Mouse (Mus musculus) neural tube, embryonic 15.5 days (tissue): ENCODE measurements around the gene Cdkn2aipnl. TPM values are rescaled to one million over a fixed set of nuclear protein-coding genes. Genes with fewer than 3 reads are reported as not detected.

ENCODE experiments used
- ATAC-seq: fragments of 200-750 bp; cut with Nextera tagmentation; 2 replicates; pipeline ENCODE4 v1.8.0; 2017; ENCODE audit warnings: mild to moderate bottlenecking, moderate TSS enrichment, moderate library complexity; ENCODE audit not compliant: low FRiP score
- H3K27ac ChIP-seq: fragments of 300-500 bp; sonication (generic); replicated peaks from 2 replicates; pipeline ENCODE4 v1.5.1; 2015; ENCODE audit warnings: mild to moderate bottlenecking, inconsistent platforms
- H3K27me3 ChIP-seq: fragments of 300-500 bp; sonication (generic); replicated peaks from 2 replicates; pipeline ENCODE4 v1.6.1; 2015; ENCODE audit warnings: inconsistent platforms
- H3K36me3 ChIP-seq: fragments of 300-500 bp; sonication (generic); 2 replicates; pipeline ENCODE4 v1.6.1; 2015; ENCODE audit warnings: inconsistent platforms
- H3K4me1 ChIP-seq: fragments of 300-500 bp; sonication (generic); 2 replicates; pipeline ENCODE4 v1.6.1; 2015; ENCODE audit warnings: inconsistent platforms
- H3K4me2 ChIP-seq: fragments of 300-500 bp; sonication (generic); 2 replicates; pipeline ENCODE4 v1.6.1; 2015; ENCODE audit warnings: inconsistent platforms, mild to moderate bottlenecking, moderate library complexity
- H3K4me3 ChIP-seq: fragments of 300-500 bp; sonication (generic); replicated peaks from 2 replicates; pipeline ENCODE4 v1.5.1; 2015; ENCODE audit warnings: mild to moderate bottlenecking, inconsistent platforms
- H3K9ac ChIP-seq: fragments of 300-500 bp; sonication (generic); replicated peaks from 2 replicates; pipeline ENCODE4 v1.6.1; 2015; ENCODE audit warnings: mild to moderate bottlenecking, inconsistent platforms
- H3K9me3 ChIP-seq: fragments of 300-500 bp; sonication (generic); replicated peaks from 2 replicates; pipeline ENCODE4 v1.6.1; 2016; ENCODE audit warnings: inconsistent platforms
- WGBS: fragments of 180-500 bp; shearing (Covaris S2); methylation state at CpG from one replicate; pipeline ENCODE4 v1.1.7; 2015; ENCODE audit warnings: mixed read lengths; 5-methylcytosine and 5-hydroxymethylcytosine counted together
- polyA plus RNA-seq: library from polyadenylated mRNA; unstranded; fragments of >200 nt; fragmentation: Nextera tagmentation; extraction: Ambion mirVana; gene quantifications from 2 replicates; pipeline ENCODE4 v1.2.1, GENCODE M21; 2015

The Cdkn2aipnl gene
- polyA plus RNA-seq, 1 experiment from 2014 or later: 124 TPM

DNA sequence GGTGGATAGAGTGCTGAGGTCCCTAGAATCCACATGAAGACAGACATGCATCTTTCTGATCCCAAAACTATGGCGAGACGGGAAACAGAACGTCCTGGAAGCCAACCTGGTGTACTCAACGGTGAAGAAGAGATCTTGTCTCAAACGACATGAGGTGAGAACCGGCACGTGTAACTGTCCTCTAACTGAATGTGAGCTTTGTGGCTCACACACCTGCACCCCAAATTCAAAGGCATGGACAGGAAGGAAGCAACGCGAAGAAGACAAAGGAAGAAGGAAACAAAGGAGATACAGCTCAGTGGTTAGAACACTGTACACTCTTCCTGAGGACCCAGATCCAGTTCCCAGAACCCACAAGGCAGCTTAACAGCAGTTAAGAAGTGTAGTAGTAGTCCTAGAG lies 17.5 kb upstream of the Cdkn2aipnl start:
- H3K27ac ChIP-seq: no peak overlapping the region
- H3K27me3 ChIP-seq: no peaks in the 10 kb centered on the region
- no peak for ATAC-seq
- no peaks in the 10 kb centered on the region for H3K36me3 ChIP-seq
- no peak overlapping the region for H3K4me2 ChIP-seq
- H3K9me3 ChIP-seq: no peaks in the 10 kb centered on the region
- H3K4me1 ChIP-seq: peaks cover 7% of the 10 kb centered on the region
- 95% methylated on average over 9 of the region's 9 CpGs for WGBS
- H3K9ac ChIP-seq: no peak overlapping the region
- no peak overlapping the region for H3K4me3 ChIP-seq

DNA sequence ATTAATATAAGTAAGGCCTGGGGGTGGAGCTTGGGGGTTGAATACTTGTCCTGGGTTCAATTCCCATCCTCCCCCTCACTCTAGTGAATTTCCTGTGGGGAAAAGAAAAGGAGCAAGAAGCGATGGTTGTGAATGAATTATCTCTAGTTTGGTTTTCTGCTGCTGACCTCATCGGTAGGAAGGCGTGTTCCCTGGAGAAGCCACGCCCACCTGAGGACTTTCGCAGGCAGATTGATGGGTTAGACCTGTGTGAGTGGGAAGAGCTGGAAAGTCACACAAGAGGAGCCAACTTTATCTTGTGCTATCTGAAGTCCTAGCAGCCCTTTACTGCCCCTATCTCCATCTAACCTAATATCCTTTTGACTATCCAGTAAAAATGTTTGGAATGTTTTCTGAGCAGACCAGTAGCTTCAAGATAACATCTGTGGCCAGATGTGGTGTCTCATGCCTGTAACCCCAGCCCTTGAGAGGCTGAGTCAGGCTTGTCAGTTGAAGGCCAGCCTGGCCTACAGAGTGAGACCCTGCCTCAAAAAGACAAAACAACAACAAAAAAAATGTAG lies 15.5 kb upstream of the Cdkn2aipnl start:
- Histone ChIP-seq H3K27ac (no peak overlapping the region), H3K4me1 (no peaks in the 10 kb centered on the region), H3K27me3 (no peaks in the 10 kb centered on the region), H3K4me2 (no peak overlapping the region), H3K9ac (no peak overlapping the region), H3K4me3 (no peak overlapping the region), H3K36me3 (no peaks in the 10 kb centered on the region), H3K9me3 (no peaks in the 10 kb centered on the region)
- WGBS: 54% methylated on average over 5 of the region's 5 CpGs
- no peak for ATAC-seq

DNA sequence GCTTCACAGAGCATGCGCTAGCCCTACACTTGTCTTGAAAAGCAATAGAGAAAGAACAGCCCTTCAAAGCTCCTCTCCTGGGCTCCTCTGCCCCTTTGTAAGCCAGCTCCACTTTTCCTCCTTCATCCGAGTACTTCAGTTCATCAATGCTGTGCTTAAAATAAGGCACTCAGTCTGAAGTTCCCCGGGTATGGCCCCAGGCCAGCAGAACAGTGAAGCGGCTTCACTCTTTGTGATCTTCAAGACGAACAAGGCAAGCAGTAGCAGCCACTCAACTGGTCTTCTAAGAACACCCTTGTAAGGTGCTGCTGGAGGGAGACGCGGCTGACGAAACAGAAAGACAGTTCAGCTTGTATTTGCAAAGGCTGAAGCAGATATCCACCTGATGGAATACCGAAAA lies 11.3 kb upstream of the Cdkn2aipnl start:
- H3K27ac ChIP-seq: no peak overlapping the region
- ATAC-seq: no peak
- H3K4me2 ChIP-seq: no peak overlapping the region
- H3K9ac ChIP-seq: no peak overlapping the region
- no peak overlapping the region for H3K4me3 ChIP-seq
- H3K9me3 ChIP-seq: no peaks in the 10 kb centered on the region
- 82% methylated on average over 9 of the region's 9 CpGs for WGBS
- no peaks in the 10 kb centered on the region for H3K27me3 ChIP-seq
- H3K4me1 ChIP-seq: no peaks in the 10 kb centered on the region
- H3K36me3 ChIP-seq: no peaks in the 10 kb centered on the region

DNA sequence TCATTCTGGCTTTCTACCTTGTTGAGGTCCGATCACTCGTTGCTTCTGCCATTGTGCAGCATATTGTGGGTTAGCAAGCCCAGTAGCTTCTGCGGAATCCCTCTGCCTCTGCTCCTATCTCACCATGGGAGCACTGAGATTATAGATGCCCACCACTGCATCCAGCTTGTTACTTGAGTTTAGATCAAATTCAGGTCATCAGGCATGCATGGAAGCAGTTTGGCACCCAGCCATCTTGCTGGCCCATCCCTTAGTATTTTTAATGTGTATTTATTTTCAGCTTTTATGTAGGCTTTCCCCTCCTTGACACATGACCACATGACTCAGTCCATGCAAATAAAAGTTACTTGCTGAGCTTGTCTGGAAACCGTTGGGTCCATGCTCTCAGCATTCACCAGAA lies 9.7 kb upstream of the Cdkn2aipnl start:
- Histone ChIP-seq H3K9me3 (no peaks in the 10 kb centered on the region), H3K4me2 (no peak overlapping the region), H3K4me1 (no peaks in the 10 kb centered on the region), H3K27me3 (no peaks in the 10 kb centered on the region), H3K27ac (no peak overlapping the region), H3K36me3 (no peaks in the 10 kb centered on the region), H3K4me3 (no peak overlapping the region), H3K9ac (no peak overlapping the region)
- ATAC-seq: no peak
- 93% methylated on average over 4 of the region's 4 CpGs for WGBS

DNA sequence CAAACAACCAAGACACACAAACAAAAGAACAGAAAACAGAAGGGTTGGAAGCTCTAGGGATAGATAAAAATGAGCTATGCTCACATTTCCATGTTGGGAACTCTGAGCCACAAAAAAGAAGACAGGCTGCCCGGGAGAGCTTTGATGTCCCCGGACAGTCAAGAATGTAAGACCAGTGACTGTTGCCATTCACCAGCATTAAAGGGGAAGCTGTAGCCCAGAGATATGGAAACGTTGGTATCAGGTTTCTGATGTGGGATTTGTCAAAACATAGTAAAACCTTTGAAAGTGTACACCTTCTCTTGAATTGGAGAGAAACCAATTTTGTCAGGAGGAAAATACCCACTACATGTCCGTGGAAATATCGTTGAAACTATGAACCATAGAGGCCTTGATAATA lies 8.0 kb upstream of the Cdkn2aipnl start:
- Histone ChIP-seq H3K27me3 (no peaks in the 10 kb centered on the region), H3K4me1 (no peaks in the 10 kb centered on the region), H3K4me2 (no peak overlapping the region), H3K36me3 (no peaks in the 10 kb centered on the region), H3K4me3 (no peak overlapping the region), H3K27ac (no peak overlapping the region), H3K9ac (no peak overlapping the region), H3K9me3 (no peaks in the 10 kb centered on the region)
- no peak for ATAC-seq
- 82% methylated on average over 5 of the region's 5 CpGs for WGBS

DNA sequence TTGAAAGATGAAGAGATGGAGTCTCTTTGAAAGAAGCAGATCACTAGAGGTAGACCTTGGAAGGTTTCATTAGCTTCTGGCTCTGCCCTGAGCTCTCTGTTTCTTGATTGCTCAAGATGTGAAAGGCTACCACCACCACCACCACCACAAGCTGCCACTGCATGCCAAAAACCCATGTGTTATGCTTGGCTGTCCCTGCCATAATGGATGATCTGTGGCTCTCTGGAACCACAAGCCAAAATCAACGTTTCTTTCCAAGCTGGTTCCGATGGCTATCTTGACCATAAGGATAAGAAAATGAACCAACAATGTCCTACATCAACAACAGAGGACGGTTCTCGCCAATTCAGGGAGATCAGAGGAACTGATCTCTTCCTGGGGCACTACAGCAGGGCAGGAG lies 7.4 kb upstream of the Cdkn2aipnl start:
- H3K36me3 ChIP-seq: no peaks in the 10 kb centered on the region
- no peaks in the 10 kb centered on the region for H3K27me3 ChIP-seq
- no peak overlapping the region for H3K4me2 ChIP-seq
- H3K9ac ChIP-seq: no peak overlapping the region
- WGBS: 87% methylated on average over 4 of the region's 4 CpGs
- no peak overlapping the region for H3K27ac ChIP-seq
- H3K9me3 ChIP-seq: no peaks in the 10 kb centered on the region
- no peak overlapping the region for H3K4me3 ChIP-seq
- no peaks in the 10 kb centered on the region for H3K4me1 ChIP-seq
- no peak for ATAC-seq

DNA sequence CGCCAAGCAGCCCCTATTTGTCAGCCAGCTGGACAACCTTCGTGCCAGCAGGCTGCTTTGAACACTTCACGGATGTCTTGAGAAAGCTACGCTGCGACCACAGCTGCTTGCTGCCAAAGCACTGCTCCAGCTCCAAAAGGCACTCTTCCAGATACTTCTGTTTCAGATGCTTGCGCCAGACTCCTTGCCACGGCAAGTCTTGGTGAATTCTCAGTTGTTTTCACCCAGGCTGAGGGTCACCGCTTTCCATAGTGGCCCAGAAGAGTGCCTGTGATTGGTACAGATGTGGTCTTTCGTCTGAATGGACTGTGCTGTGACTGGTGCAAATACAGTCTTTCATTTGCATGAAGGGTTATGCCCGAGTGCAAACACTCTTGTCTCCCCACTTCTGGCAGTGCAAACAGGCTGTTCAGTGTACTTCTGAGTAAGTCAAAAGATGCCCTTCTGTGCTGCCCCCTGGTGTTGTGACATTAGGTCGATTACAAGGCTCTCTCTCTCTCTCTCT lies 6.4 kb upstream of the Cdkn2aipnl start:
- H3K36me3 ChIP-seq: no peaks in the 10 kb centered on the region

DNA sequence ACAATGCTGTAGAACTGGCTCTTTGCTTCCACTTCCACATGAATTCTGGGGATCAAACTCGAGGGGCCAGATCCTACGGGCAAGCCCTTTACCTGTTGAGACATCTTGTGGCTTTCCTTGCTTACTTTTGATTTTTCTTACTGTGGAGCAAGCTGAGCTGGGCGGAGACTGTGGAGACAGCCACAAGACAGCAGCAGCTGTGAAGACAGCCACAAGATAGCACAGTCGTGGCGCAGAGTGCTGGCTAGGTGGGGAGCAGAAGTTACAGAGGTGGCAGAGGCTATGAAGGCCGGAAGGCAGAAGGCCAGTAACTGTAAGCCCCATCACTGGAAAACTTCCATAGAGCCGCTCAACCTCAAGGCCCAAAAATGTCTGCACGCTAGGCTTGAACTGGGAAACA lies 5.7 kb upstream of the Cdkn2aipnl start:
- no peak overlapping the region for H3K9ac ChIP-seq
- no peaks in the 10 kb centered on the region for H3K9me3 ChIP-seq
- H3K4me1 ChIP-seq: no peaks in the 10 kb centered on the region
- no peak overlapping the region for H3K4me3 ChIP-seq
- H3K36me3 ChIP-seq: no peaks in the 10 kb centered on the region
- no peak overlapping the region for H3K4me2 ChIP-seq
- no peak overlapping the region for H3K27ac ChIP-seq
- 95% methylated on average over 8 of the region's 8 CpGs for WGBS
- no peak for ATAC-seq
- no peaks in the 10 kb centered on the region for H3K27me3 ChIP-seq

More for the DNA sequence above, 6.4 kb upstream of the Cdkn2aipnl start:
- Histone ChIP-seq H3K9ac (no peak overlapping the region), H3K4me1 (no peaks in the 10 kb centered on the region), H3K4me2 (no peak overlapping the region), H3K27me3 (no peaks in the 10 kb centered on the region), H3K27ac (no peak overlapping the region), H3K9me3 (no peaks in the 10 kb centered on the region), H3K4me3 (no peak overlapping the region)
- no peak for ATAC-seq
- WGBS: 60% methylated on average over 11 of the region's 11 CpGs

DNA sequence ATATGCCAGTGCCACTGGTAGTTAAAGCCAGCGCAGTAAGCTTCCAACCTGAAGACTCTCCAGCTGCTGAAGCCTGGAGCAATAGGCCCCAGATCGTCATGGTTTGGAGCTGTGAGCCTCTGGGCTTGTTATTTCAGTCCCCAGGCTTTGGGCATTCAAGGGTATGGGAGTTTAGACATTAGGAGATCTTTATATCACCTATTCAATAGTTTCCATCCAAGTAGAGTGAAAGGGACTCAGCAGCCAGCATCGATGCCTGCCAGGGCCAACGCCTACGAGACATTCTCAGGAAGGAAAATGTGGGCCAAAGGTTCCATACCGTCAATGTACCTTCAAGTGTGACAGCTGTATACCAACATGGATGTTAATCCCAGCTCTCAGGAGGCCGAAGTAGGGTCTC lies 5.2 kb upstream of the Cdkn2aipnl start:
- 93% methylated on average over 7 of the region's 7 CpGs for WGBS
- no peak overlapping the region for H3K4me3 ChIP-seq
- H3K4me2 ChIP-seq: no peak overlapping the region
- no peak for ATAC-seq
- 0 out of 2 replicates have a peak, but pooled peaks cover 1% of the 10 kb centered on the region for H3K4me1 ChIP-seq
- H3K27ac ChIP-seq: no peak overlapping the region
- no peak overlapping the region for H3K9ac ChIP-seq
- no peaks in the 10 kb centered on the region for H3K9me3 ChIP-seq
- no peaks in the 10 kb centered on the region for H3K36me3 ChIP-seq
- H3K27me3 ChIP-seq: no peaks in the 10 kb centered on the region

DNA sequence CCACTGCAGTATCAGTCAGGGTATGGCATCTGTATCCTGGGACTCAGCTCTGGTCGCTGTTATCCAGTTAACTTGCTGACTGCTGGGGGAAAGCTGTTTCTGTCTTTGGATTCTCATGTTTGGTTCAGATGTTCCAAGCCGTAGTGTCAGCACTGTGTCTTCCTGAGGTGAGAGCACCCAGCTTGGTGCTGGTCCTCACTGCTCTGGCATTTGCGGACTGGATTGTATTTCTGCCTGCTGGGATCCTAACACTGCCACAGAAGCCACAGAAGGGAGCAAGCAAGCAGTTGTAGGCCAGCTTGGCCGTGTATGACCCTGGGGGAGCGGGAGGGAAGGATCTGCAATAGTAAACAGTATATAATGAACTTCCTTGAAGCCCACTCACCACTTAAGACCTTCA lies 810 bp upstream of the Cdkn2aipnl start:
- ATAC-seq: no peak
- H3K9ac ChIP-seq: no peak overlapping the region
- no peak overlapping the region for H3K4me2 ChIP-seq
- WGBS: 91% methylated on average over 5 of the region's 5 CpGs
- H3K4me1 ChIP-seq: peaks cover 13% of the 10 kb centered on the region
- H3K9me3 ChIP-seq: no peaks in the 10 kb centered on the region
- peaks cover 20% of the 10 kb centered on the region for H3K36me3 ChIP-seq
- no peaks in the 10 kb centered on the region for H3K27me3 ChIP-seq
- no peak overlapping the region for H3K4me3 ChIP-seq
- H3K27ac ChIP-seq: no peak overlapping the region

DNA sequence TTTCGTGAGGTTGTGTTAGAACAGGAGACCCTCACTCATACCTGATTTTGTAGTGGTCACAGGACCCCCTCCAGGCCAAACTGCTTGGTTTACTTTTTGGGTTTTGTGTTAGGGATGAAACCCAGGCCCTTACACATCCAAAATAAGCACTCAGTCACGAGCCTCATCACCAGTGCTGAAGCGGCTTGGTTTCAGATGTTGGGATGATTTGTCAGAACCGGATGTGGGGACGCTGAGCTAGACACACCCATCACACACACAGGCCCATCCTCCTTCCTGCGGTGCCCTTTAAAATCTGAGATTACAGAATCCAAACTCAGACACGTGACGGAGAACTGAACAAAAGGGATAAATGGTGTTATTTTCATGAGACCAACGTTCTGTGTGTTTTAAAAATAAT lies 1.4 kb downstream of the Cdkn2aipnl start:
- Histone ChIP-seq H3K36me3 (peaks cover 41% of the 10 kb centered on the region), H3K4me3 (no peak overlapping the region), H3K9me3 (no peaks in the 10 kb centered on the region), H3K4me1 (peaks cover 13% of the 10 kb centered on the region), H3K4me2 (peak overlapping the region; percentile 79; the same call in 1 of the 2 replicates), H3K27me3 (no peaks in the 10 kb centered on the region), H3K9ac (no peak overlapping the region), H3K27ac (no peak overlapping the region)
- WGBS: 94% methylated on average over 9 of the region's 9 CpGs
- ATAC-seq: no peak

DNA sequence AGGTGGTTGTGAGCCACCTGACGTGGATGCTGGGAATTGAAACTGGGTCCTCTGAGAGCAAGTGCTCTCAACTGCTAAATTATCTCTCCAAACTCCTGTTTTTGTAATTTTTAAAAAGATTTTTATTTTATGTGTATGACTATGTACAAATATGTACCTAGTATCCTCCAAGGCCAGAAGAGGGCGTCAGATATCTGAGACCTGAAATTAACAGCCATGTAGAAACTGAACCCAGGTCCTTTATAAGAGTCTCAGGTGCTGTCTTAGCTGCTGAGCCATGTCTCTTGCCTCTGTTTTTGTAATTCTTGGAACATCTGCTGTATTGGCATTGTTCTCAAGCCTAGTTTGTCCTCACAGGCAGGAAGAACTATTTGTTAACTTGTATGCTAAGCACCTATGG lies 2.0 kb downstream of the Cdkn2aipnl start:
- no peak overlapping the region for H3K9ac ChIP-seq
- H3K4me3 ChIP-seq: no peak overlapping the region
- H3K27me3 ChIP-seq: no peaks in the 10 kb centered on the region
- peaks cover 43% of the 10 kb centered on the region for H3K36me3 ChIP-seq
- H3K27ac ChIP-seq: no peak overlapping the region
- peaks cover 13% of the 10 kb centered on the region for H3K4me1 ChIP-seq
- 94% methylated on average over 2 of the region's 2 CpGs for WGBS
- H3K4me2 ChIP-seq: no peak overlapping the region
- no peaks in the 10 kb centered on the region for H3K9me3 ChIP-seq
- no peak for ATAC-seq

DNA sequence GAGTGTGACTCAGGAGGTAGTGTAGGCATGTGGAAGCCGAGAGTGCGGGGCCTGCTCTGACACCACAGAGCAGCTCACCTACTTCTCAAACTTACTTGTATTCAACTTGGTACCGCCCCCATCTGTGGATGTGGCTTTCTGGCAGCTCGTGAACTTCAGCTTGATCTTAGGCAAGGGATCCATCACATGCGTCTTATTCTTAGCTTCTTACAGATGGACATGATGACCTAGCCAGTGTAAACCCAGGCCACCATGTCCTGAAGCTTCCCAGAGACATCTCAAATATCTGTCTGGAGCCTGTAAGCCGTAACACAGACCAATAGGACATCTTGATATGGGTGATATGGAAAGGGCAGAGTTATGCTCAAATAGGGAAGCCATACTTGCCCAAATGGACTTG lies 4.2 kb downstream of the Cdkn2aipnl start:
- 96% methylated on average over 6 of the region's 6 CpGs for WGBS
- ATAC-seq: no peak
- no peak overlapping the region for H3K4me3 ChIP-seq
- no peak overlapping the region for H3K27ac ChIP-seq
- H3K36me3 ChIP-seq: peaks cover 49% of the 10 kb centered on the region
- H3K9me3 ChIP-seq: no peaks in the 10 kb centered on the region
- H3K4me1 ChIP-seq: peaks cover 13% of the 10 kb centered on the region
- no peaks in the 10 kb centered on the region for H3K27me3 ChIP-seq
- no peak overlapping the region for H3K4me2 ChIP-seq
- no peak overlapping the region for H3K9ac ChIP-seq
